ENCODE assay signal across 13 mouse cellular contexts in the genomic region with DNA sequence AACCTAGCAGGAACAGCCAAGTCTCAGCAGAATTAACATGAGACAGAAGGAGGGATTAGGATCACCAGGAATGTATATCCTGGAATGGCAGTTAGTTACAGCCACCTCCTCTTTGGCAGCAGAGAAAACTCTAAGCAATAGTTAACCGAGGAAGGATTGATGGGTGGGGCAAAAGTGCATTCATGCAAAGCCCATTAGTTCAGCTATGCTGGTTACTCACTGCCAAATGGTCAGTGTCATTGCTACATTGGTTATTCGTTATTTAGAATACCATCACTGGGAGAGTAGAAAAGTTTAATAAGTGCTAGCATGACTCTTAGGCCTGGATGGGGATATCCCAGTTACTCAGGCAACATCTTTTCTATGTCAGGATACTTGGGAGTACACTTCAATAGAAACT.
"Had no signal": no experiment of that assay in that cellular context is flagged by ENCODE, and none has a peak within 500 bp of the region (broad histone marks: within the 10 kb centered on the region; RNA-seq: fewer than 3 reads in every experiment).

No protein-coding gene starts in this region.

- H3K9ac ChIP-seq: intestine, embryonic 15.5 days; limb, embryonic 15.5 days; liver, embryonic 13.5 days; liver, postnatal 0 days; lung, embryonic 15.5 days; midbrain, embryonic 12.5 days; neural tube, embryonic 15.5 days had no signal

- DNase-seq: liver, embryonic 13.5 days; liver, postnatal 0 days; lung, postnatal 14 days; right cerebral cortex, adult 18-20 months had no signal

- H3K27me3 ChIP-seq: intestine, embryonic 15.5 days; limb, embryonic 15.5 days; liver, embryonic 13.5 days; lung, embryonic 15.5 days; megakaryocyte, embryonic 14.5 days; midbrain, embryonic 12.5 days; neural tube, embryonic 15.5 days had no signal

- H3K9me3 ChIP-seq: intestine, embryonic 15.5 days; limb, embryonic 15.5 days; liver, embryonic 13.5 days; lung, embryonic 15.5 days; megakaryocyte, embryonic 14.5 days; midbrain, embryonic 12.5 days; neural tube, embryonic 15.5 days had no signal

- ATAC-seq: intestine, embryonic 15.5 days; liver, postnatal 0 days; midbrain, embryonic 16.5 days had no signal

- H3K27ac ChIP-seq: intestine, embryonic 15.5 days; limb, embryonic 15.5 days; liver, embryonic 13.5 days; lung, embryonic 15.5 days; macrophage; midbrain, embryonic 12.5 days; neural tube, embryonic 15.5 days; stomach, postnatal 0 days had no signal

- H3K36me3 ChIP-seq: intestine, embryonic 15.5 days; limb, embryonic 15.5 days; liver, embryonic 13.5 days; lung, embryonic 15.5 days; midbrain, embryonic 12.5 days; neural tube, embryonic 15.5 days had no signal

- H3K4me3 ChIP-seq: intestine, embryonic 15.5 days; limb, embryonic 15.5 days; liver, embryonic 13.5 days; lung, embryonic 15.5 days; megakaryocyte, embryonic 14.5 days; midbrain, embryonic 12.5 days; neural tube, embryonic 15.5 days had no signal

- H3K4me2 ChIP-seq: intestine, embryonic 15.5 days; limb, embryonic 15.5 days; liver, embryonic 13.5 days; lung, embryonic 15.5 days; midbrain, embryonic 12.5 days; neural tube, embryonic 15.5 days had no signal

- H3K4me1 ChIP-seq: intestine, embryonic 15.5 days; limb, embryonic 15.5 days; liver, embryonic 13.5 days; lung, embryonic 15.5 days; midbrain, embryonic 12.5 days; neural tube, embryonic 15.5 days had no signal
